Mouse (Mus musculus) lung, embryonic 14.5 days (tissue): Measurements from ENCODE around the gene Rimbp2. TPM values are rescaled to one million over a fixed set of nuclear protein-coding genes. Genes with fewer than 3 reads are reported as not detected.

Source experiments
- ATAC-seq: fragments of 200-750 bp; cut with Nextera tagmentation; 2 replicates; pipeline ENCODE4 v1.8.0; 2017; ENCODE audit warnings: mild to moderate bottlenecking, moderate TSS enrichment, moderate library complexity; ENCODE audit not compliant: insufficient read depth
- DNase-seq: peaks from one replicate; pipeline ENCODE4 v3.0.0-alpha.2; 2015
- H3K27ac ChIP-seq: fragments of 300-500 bp; sonication (generic); 2 replicates; pipeline ENCODE4 v1.5.1; 2014; ENCODE audit warnings: low read depth, mild to moderate bottlenecking, moderate library complexity
- H3K27me3 ChIP-seq: fragments of 300-500 bp; sonication (generic); 2 replicates; pipeline ENCODE4 v1.6.1; 2014; ENCODE audit warnings: low read length, control low read depth; ENCODE audit not compliant: insufficient read depth
- H3K36me3 ChIP-seq: fragments of 300-500 bp; sonication (generic); 2 replicates; pipeline ENCODE4 v1.6.1; 2014; ENCODE audit warnings: control low read depth; ENCODE audit not compliant: insufficient read depth
- H3K4me1 ChIP-seq: fragments of 300-500 bp; sonication (generic); 2 replicates; pipeline ENCODE4 v1.6.1; 2014; ENCODE audit warnings: antibody characterized with exemption, control low read depth; ENCODE audit not compliant: insufficient read depth
- H3K4me2 ChIP-seq: fragments of 300-500 bp; sonication (generic); 2 replicates; pipeline ENCODE4 v1.6.1; 2014; ENCODE audit warnings: mild to moderate bottlenecking
- H3K4me3 ChIP-seq: fragments of 300-500 bp; sonication (generic); 2 replicates; pipeline ENCODE4 v1.5.1; 2014; ENCODE audit warnings: low read depth, low read length
- H3K9ac ChIP-seq: fragments of 300-500 bp; sonication (generic); 2 replicates; pipeline ENCODE4 v1.6.1; 2014
- H3K9me3 ChIP-seq: fragments of 300-500 bp; sonication (generic); 2 replicates; pipeline ENCODE4 v1.6.1; 2016; ENCODE audit warnings: low read depth, low read length, control low read depth
- CTCF ChIP-seq: IDR thresholded peaks from 2 replicates; pipeline ENCODE4 v1.5.1; 2016; ENCODE audit warnings: antibody characterized with exemption, low read depth
- WGBS: fragments of 180-500 bp; shearing (Covaris S2); extraction: QIAGEN DNeasy Blood & Tissue Kit; methylation state at CpG from one replicate; pipeline ENCODE4 v1.1.7; 2014; 5-methylcytosine and 5-hydroxymethylcytosine counted together
- polyA plus RNA-seq: library from polyadenylated mRNA; unstranded; fragments of >200 nt; fragmentation: Nextera tagmentation; extraction: Ambion mirVana; gene quantifications from 2 replicates; pipeline ENCODE4 v1.2.1, GENCODE M21; 2014

Gene Rimbp2
- polyA plus RNA-seq, 1 experiment from 2014 or later: not detected

- Histone ChIP-seq H3K27me3 (no peaks in the 10 kb centered on the region), H3K9me3 (no peaks in the 10 kb centered on the region), H3K27ac (no peak overlapping the region), H3K4me1 (no peaks in the 10 kb centered on the region), H3K9ac (no peak overlapping the region), H3K36me3 (no peaks in the 10 kb centered on the region), H3K4me2 (no peak overlapping the region), H3K4me3 (no peak overlapping the region)
- DNase-seq: no peak
- WGBS: 65% methylated on average over 3 of the region's 3 CpGs
- TF ChIP-seq CTCF: no peak
- ATAC-seq: no peak
These were observed 81.6 kb downstream of the Rimbp2 start for GRCm38 (mm10) chr5:128871706-128872105.

- 61% methylated on average over 5 of the region's 5 CpGs for WGBS
- no peak for TF ChIP-seq CTCF
- no peak for ATAC-seq
These were observed 86.5 kb downstream of the Rimbp2 start for GRCm38 (mm10) chr5:128866811-128867210.

GRCm38 (mm10) chr5:128866291-128866690 lies 87.0 kb downstream of the Rimbp2 start:
- no peak for DNase-seq
- 68% methylated on average over 5 of the region's 5 CpGs for WGBS

More at GRCm38 (mm10) chr5:128866811-128867210, 86.5 kb downstream of the Rimbp2 start:
- no peaks in the 10 kb centered on the region for H3K9me3 ChIP-seq
- no peaks in the 10 kb centered on the region for H3K36me3 ChIP-seq
- no peaks in the 10 kb centered on the region for H3K27me3 ChIP-seq
- no peak overlapping the region for H3K4me2 ChIP-seq
- H3K9ac ChIP-seq: no peak overlapping the region
- no peak for DNase-seq
- H3K4me1 ChIP-seq: no peaks in the 10 kb centered on the region
- no peak overlapping the region for H3K27ac ChIP-seq
- no peak overlapping the region for H3K4me3 ChIP-seq

DNA sequence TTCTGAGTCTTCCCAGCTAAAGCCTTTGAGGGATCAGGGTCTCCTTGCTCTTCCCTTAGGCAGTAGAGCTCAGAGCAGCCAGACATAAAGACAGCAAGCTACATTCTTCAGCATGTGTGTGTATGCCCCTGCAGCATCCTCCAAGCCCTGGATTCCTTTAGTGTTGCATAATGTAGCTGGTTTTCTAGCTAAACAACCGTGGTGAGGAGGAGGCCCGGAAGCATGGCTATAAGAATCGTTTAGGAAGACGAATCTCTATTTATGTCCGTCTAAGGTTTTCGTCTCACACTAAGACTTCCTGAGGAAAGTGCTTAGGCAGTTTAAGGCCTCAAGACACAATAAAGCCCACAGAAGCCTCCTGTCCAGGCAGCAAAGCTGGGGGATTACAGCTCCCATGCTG lies 89.8 kb downstream of the Rimbp2 start:
- TF ChIP-seq CTCF: no peak
- ATAC-seq (no peak), DNase-seq (peak; percentile 6)
- Histone ChIP-seq H3K27ac (no peak overlapping the region), H3K4me3 (no peak overlapping the region), H3K4me1 (no peaks in the 10 kb centered on the region), H3K4me2 (no peak overlapping the region), H3K9ac (no peak overlapping the region), H3K27me3 (no peaks in the 10 kb centered on the region), H3K9me3 (no peaks in the 10 kb centered on the region), H3K36me3 (no peaks in the 10 kb centered on the region)
- WGBS: 50% methylated on average over 6 of the region's 6 CpGs

More at GRCm38 (mm10) chr5:128866291-128866690, 87.0 kb downstream of the Rimbp2 start:
- H3K4me1 ChIP-seq: no peaks in the 10 kb centered on the region
- TF ChIP-seq CTCF: no peak
- H3K9me3 ChIP-seq: no peaks in the 10 kb centered on the region
- H3K4me2 ChIP-seq: no peak overlapping the region
- H3K27me3 ChIP-seq: no peaks in the 10 kb centered on the region
- H3K4me3 ChIP-seq: no peak overlapping the region
- H3K9ac ChIP-seq: no peak overlapping the region
- ATAC-seq: no peak
- no peaks in the 10 kb centered on the region for H3K36me3 ChIP-seq
- no peak overlapping the region for H3K27ac ChIP-seq

- Histone ChIP-seq H3K27me3 (no peaks in the 10 kb centered on the region), H3K9ac (no peak overlapping the region), H3K36me3 (no peaks in the 10 kb centered on the region), H3K4me3 (no peak overlapping the region), H3K4me1 (no peaks in the 10 kb centered on the region), H3K27ac (no peak overlapping the region), H3K4me2 (no peak overlapping the region), H3K9me3 (no peaks in the 10 kb centered on the region)
- no peak for DNase-seq
- TF ChIP-seq CTCF: no peak
- ATAC-seq: no peak
- 87% methylated on average over 3 of the region's 3 CpGs for WGBS
These were observed 92.4 kb downstream of the Rimbp2 start for GRCm38 (mm10) chr5:128860907-128861306.

DNA sequence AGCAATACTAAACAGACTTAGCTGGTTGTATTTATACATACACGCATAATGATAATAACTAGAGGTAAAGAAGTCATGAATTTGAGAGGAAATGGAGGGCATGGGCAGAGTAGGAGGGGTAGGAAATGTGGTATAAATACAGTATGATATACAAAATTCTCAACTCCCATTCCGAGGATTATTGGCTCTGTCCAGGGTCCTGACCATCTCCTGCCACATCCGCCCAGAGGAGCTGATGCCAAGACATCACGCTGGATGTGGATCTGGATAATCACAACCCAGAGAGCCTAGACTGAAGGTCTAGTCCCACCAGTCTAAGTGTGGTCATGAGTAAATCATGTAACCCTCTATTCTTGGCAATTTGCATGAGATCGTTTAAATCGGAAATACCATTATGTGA lies 100.5 kb downstream of the Rimbp2 start:
- no peak for ATAC-seq
- peak; percentile 81 for DNase-seq
- 60% methylated on average over 6 of the region's 6 CpGs for WGBS

DNA sequence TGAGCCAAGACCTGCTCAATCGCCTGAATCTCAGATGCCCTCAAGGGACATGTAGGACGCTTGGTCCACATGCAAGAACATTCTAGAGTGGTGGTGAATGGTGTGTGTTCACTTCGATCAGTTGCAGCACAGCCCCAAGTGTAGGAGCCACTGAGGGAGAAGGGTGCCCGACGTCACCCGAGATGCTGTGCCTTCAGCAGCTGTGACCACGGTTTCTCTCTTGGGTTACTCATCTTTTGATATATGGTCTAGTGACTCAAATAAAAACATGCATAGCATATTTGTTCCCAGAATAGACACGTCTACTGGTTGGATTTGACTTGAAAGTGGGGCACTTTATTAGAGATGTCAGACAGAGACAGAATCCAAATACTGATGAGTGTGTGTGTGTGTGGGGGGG lies 105.5 kb downstream of the Rimbp2 start:
- WGBS: 72% methylated on average over 8 of the region's 8 CpGs
- no peak for DNase-seq
- ATAC-seq: no peak

More for the DNA sequence above, 100.5 kb downstream of the Rimbp2 start:
- Histone ChIP-seq H3K9ac (no peak overlapping the region), H3K4me2 (no peak overlapping the region), H3K27me3 (no peaks in the 10 kb centered on the region), H3K36me3 (no peaks in the 10 kb centered on the region), H3K9me3 (no peaks in the 10 kb centered on the region), H3K4me1 (no peaks in the 10 kb centered on the region), H3K27ac (no peak overlapping the region), H3K4me3 (no peak overlapping the region)
- no peak for TF ChIP-seq CTCF

More for the DNA sequence above, 105.5 kb downstream of the Rimbp2 start:
- no peak for TF ChIP-seq CTCF
- Histone ChIP-seq H3K27me3 (no peaks in the 10 kb centered on the region), H3K4me1 (no peaks in the 10 kb centered on the region), H3K4me3 (no peak overlapping the region), H3K9me3 (no peaks in the 10 kb centered on the region), H3K4me2 (no peak overlapping the region), H3K27ac (no peak overlapping the region), H3K9ac (no peak overlapping the region), H3K36me3 (no peaks in the 10 kb centered on the region)
